Mouse (Mus musculus) G1E (cell line): ENCODE data around the gene Nexn. TPM values are rescaled to one million over a fixed set of nuclear protein-coding genes. Genes with fewer than 3 reads are reported as not detected.
A peak's percentile ranks its signal among the peaks of the same experiment; 100 is the strongest.

Source experiments
- ATAC-seq: 2 replicates; pipeline ENCODE4 v1.8.0; 2016; ENCODE audit warnings: mild to moderate bottlenecking; ENCODE audit not compliant: insufficient number of reproducible peaks, poor library complexity, low FRiP score, severe bottlenecking; ENCODE audit errors: extremely low read depth
- DNase-seq: peaks from one replicate; pipeline ENCODE4 v3.0.0; 2012; ENCODE audit warnings: low spot score
- H3K27me3 ChIP-seq: 2 replicates; pipeline ENCODE4 v1.6.1; 2012; ENCODE audit warnings: mild to moderate bottlenecking, low read length, inconsistent platforms; ENCODE audit not compliant: insufficient read depth
- H3K36me3 ChIP-seq: replicated peaks from 2 replicates; pipeline ENCODE3; 2012; ENCODE audit warnings: mild to moderate bottlenecking, inconsistent platforms
- H3K4me1 ChIP-seq: 2 replicates; pipeline ENCODE4 v1.6.1; 2012; ENCODE audit warnings: low read depth, low read length, inconsistent platforms, mixed read lengths; ENCODE audit not compliant: insufficient read depth
- H3K4me3 ChIP-seq: 2 replicates; pipeline ENCODE4 v1.5.1; 2012; ENCODE audit warnings: low read depth, mild to moderate bottlenecking, inconsistent platforms, low read length, moderate library complexity, mixed read lengths
- H3K9me3 ChIP-seq: replicated peaks from 2 replicates; pipeline ENCODE4 v1.6.1; 2012; ENCODE audit warnings: inconsistent platforms
- CTCF ChIP-seq: IDR thresholded peaks from 2 replicates; pipeline ENCODE4 v1.5.1; 2012; ENCODE audit warnings: low read depth, low read length, inconsistent platforms, mixed read lengths
- GATA1 ChIP-seq: IDR thresholded peaks from 2 replicates; pipeline ENCODE4 v1.6.1; 2012; ENCODE audit warnings: borderline replicate concordance, low read length, inconsistent platforms, mixed read lengths
- GATA2 ChIP-seq: IDR thresholded peaks from 2 replicates; pipeline ENCODE4 v1.6.1; 2012; ENCODE audit warnings: low read depth, low read length, inconsistent platforms, borderline replicate concordance
- POLR2AphosphoS5 ChIP-seq: IDR thresholded peaks from 2 replicates; pipeline ENCODE4 v1.6.1; 2012; ENCODE audit warnings: low read depth, low read length, inconsistent platforms; ENCODE audit not compliant: insufficient replicate concordance
- TAL1 ChIP-seq: conservative IDR thresholded peaks from 2 replicates; pipeline ENCODE4 v1.6.1; 2012; ENCODE audit warnings: low read depth, low read length, inconsistent platforms, mixed read lengths
- polyA plus RNA-seq: library from polyadenylated mRNA; stranded (reverse); fragments of >175 nt; gene quantifications from 2 replicates; pipeline ENCODE4 v1.2.3, GENCODE M21; 2012
- total RNA-seq, 2 experiments: library from RNA; stranded (forward) in 1 of 2; stranded (reverse) in 1 of 2; fragments of 200-1000 nt in 1 of 2; fragments of >200 nt in 1 of 2; fragmentation: Nextera tagmentation in 1 of 2; gene quantifications; 2 replicates each; pipeline ENCODE4 v1.2.3; 2014 to 2017

The Nexn gene
- total and polyA plus RNA-seq, 3 experiments, result 1.0 TPM; not detected in 2

GRCm38 (mm10) chr3:152247708-152248107 lies 18.4 kb downstream of the Nexn start:
- Histone ChIP-seq H3K4me3 (no peak overlapping the region), H3K27me3 (peaks cover 3% of the 10 kb centered on the region; the same call in 1 of the 2 replicates), H3K9me3 (no peaks in the 10 kb centered on the region), H3K4me1 (no peaks in the 10 kb centered on the region), H3K36me3 (no peaks in the 10 kb centered on the region)
- TF ChIP-seq POLR2AphosphoS5, result no peak
- TF ChIP-seq CTCF, result no peak
- TF ChIP-seq GATA1, result no peak
- no peak for TF ChIP-seq GATA2
- TF ChIP-seq TAL1, result no peak
- ATAC-seq, result no peak
- no peak for DNase-seq

- no peak overlapping the region for H3K4me3 ChIP-seq
- H3K9me3 ChIP-seq, result no peaks in the 10 kb centered on the region
- no peaks in the 10 kb centered on the region for H3K27me3 ChIP-seq
- H3K36me3 ChIP-seq, result peaks cover 3% of the 10 kb centered on the region
- ATAC-seq, result no peak
- no peak for TF ChIP-seq POLR2AphosphoS5
- no peak for TF ChIP-seq CTCF
- H3K4me1 ChIP-seq, result no peaks in the 10 kb centered on the region
- DNase-seq, result no peak
These were observed 20.8 kb downstream of the Nexn start for GRCm38 (mm10) chr3:152245273-152245910.

GRCm38 (mm10) chr3:152243304-152243703 lies 22.8 kb downstream of the Nexn start:
- no peaks in the 10 kb centered on the region for H3K27me3 ChIP-seq
- no peak overlapping the region for H3K4me3 ChIP-seq
- peaks cover under 1% of the 10 kb centered on the region for H3K4me1 ChIP-seq
- ATAC-seq, result no peak
- no peaks in the 10 kb centered on the region for H3K9me3 ChIP-seq
- TF ChIP-seq GATA1, result no peak
- TF ChIP-seq GATA2, result no peak
- no peak for TF ChIP-seq TAL1
- DNase-seq, result no peak
- peaks cover 9% of the 10 kb centered on the region for H3K36me3 ChIP-seq

GRCm38 (mm10) chr3:152241098-152241497 lies 25.1 kb downstream of the Nexn start:
- Histone ChIP-seq H3K36me3 (peaks cover 17% of the 10 kb centered on the region), H3K9me3 (no peaks in the 10 kb centered on the region), H3K4me1 (peaks cover 5% of the 10 kb centered on the region), H3K4me3 (no peak overlapping the region), H3K27me3 (no peaks in the 10 kb centered on the region)
- TF ChIP-seq POLR2AphosphoS5, result peak; percentile 54; the same call in 1 of the 2 replicates
- TF ChIP-seq TAL1, result no peak
- no peak for DNase-seq
- ATAC-seq, result no peak

GRCm38 (mm10) chr3:152239592-152239991 lies 26.6 kb downstream of the Nexn start:
- H3K4me3 ChIP-seq, result no peak overlapping the region
- DNase-seq (no peak), ATAC-seq (no peak)
- peaks cover 23% of the 10 kb centered on the region for H3K36me3 ChIP-seq
- H3K27me3 ChIP-seq, result no peaks in the 10 kb centered on the region
- no peak for TF ChIP-seq TAL1
- TF ChIP-seq POLR2AphosphoS5, result no peak
- TF ChIP-seq GATA2, result no peak
- no peak for TF ChIP-seq CTCF
- TF ChIP-seq GATA1, result no peak
- H3K4me1 ChIP-seq, result peaks cover 5% of the 10 kb centered on the region
- no peaks in the 10 kb centered on the region for H3K9me3 ChIP-seq

DNA sequence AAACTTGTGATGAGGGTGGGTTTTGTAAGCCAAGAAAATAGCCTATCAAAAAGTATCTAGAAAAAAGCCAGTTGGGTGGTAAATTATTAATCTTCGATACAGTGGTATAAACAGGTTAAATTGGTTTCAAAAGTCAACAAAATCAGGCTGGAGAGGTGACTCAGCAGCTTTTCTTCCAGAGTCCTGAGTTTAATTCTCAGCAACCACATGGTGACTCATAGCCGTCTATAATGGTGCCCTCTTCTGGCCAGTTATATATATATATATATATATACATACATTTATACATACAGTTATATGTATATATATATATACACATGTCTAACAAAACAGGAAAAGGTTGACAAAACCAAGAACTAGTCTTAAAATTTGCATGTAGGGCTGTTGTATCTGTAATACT lies 27.3 kb downstream of the Nexn start:
- H3K36me3 ChIP-seq, result peaks cover 30% of the 10 kb centered on the region

DNA sequence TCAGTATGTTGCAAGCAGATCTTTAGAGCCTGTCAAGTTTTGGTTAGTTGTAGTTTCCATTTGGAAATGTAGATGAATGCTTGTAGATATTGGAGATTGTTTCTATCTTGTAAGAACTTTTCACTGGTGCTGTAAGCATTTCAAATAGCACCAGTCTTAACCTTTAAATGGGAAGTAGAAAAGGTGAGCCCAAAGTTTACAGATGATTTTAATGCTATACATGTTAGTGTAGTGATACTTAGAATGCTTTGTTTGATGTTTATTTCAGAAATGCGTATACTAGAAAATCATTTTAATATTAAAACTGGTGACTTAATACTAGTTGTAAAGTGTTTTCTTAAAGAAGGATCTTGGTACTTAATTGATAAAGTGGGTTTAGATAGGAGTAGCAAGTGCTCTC lies 30.3 kb downstream of the Nexn start:
- Histone ChIP-seq H3K9me3 (no peaks in the 10 kb centered on the region), H3K4me3 (no peak overlapping the region), H3K27me3 (no peaks in the 10 kb centered on the region), H3K36me3 (peaks cover 41% of the 10 kb centered on the region), H3K4me1 (peaks cover 15% of the 10 kb centered on the region)
- no peak for DNase-seq
- TF ChIP-seq TAL1 (no peak), POLR2AphosphoS5 (no peak), GATA2 (no peak), CTCF (no peak), GATA1 (no peak)
- no peak for ATAC-seq

More for the DNA sequence above, 27.3 kb downstream of the Nexn start:
- Histone ChIP-seq H3K27me3 (no peaks in the 10 kb centered on the region), H3K4me3 (no peak overlapping the region), H3K9me3 (no peaks in the 10 kb centered on the region), H3K4me1 (peaks cover 5% of the 10 kb centered on the region)
- no peak for TF ChIP-seq POLR2AphosphoS5
- TF ChIP-seq TAL1, result no peak
- DNase-seq (no peak), ATAC-seq (peak; percentile 54)
